Mouse (Mus musculus): ENCODE measurements around the gene Drd3. TPM values are rescaled to one million over a fixed set of nuclear protein-coding genes. Genes with fewer than 3 reads are reported as not detected.
A peak's percentile ranks its signal among the peaks of the same experiment; 100 is the strongest.

Gene Drd3
- not detected in 2 replicates for polyA plus RNA-seq (2014; fragmentation: Nextera tagmentation; extraction: Ambion mirVana)

- no peak within 1 kb of the TSS for H3K4me2 ChIP-seq (ENCODE audit: low read length)
- ATAC-seq (ENCODE audit: low FRiP score, low TSS enrichment) (no peak), DNase-seq (peak; percentile 37)
- no peak within 1 kb of the TSS for H3K4me3 ChIP-seq (replicated peaks; ENCODE audit: low read depth, low read length)
- no peak within 1 kb of the TSS for H3K27ac ChIP-seq (replicated peaks; ENCODE audit: low read depth, low read length)
- H3K27me3 ChIP-seq (ENCODE audit: control insufficient read depth, insufficient read depth, low read length), result no peaks in the 10 kb centered on the region
- H3K36me3 ChIP-seq (ENCODE audit: control insufficient read depth, insufficient read depth, low read length), result no peaks in the 10 kb centered on the region
- 0 out of 2 replicates have a peak, but pooled peaks cover 3% of the 10 kb centered on the region for H3K4me1 ChIP-seq (ENCODE audit: control insufficient read depth, insufficient read depth, low read length)
- H3K9ac ChIP-seq (replicated peaks; ENCODE audit: low read length), result no peak within 1 kb of the TSS
- H3K9me3 ChIP-seq (ENCODE audit: control insufficient read depth, low read length), result no peaks in the 10 kb centered on the region
- WGBS, result 14% methylated on average over 7 of the region's 7 CpGs
Observed at GRCm38 (mm10) chr16:43753751-43754150, at the start of gene Drd3. Drd3 (plus strand) TSS chr16:43754026.

GRCm38 (mm10) chr16:43708335-43709061, 45.3 kb upstream of the Drd3 start:
- DNase-seq, result peak; percentile 54
- Histone ChIP-seq H3K27me3 (ENCODE audit: control insufficient read depth, insufficient read depth, low read length) (no peaks in the 10 kb centered on the region), H3K9me3 (ENCODE audit: control insufficient read depth, low read length) (no peaks in the 10 kb centered on the region), H3K36me3 (ENCODE audit: control insufficient read depth, insufficient read depth, low read length) (no peaks in the 10 kb centered on the region), H3K27ac (replicated peaks; ENCODE audit: low read depth, low read length) (peak overlapping the region; percentile 64), H3K4me3 (replicated peaks; ENCODE audit: low read depth, low read length) (peak overlapping the region; percentile 7; the same call in 1 of the 2 replicates), H3K4me2 (ENCODE audit: low read length) (peak overlapping the region; percentile 41), H3K4me1 (ENCODE audit: control insufficient read depth, insufficient read depth, low read length) (peaks cover 11% of the 10 kb centered on the region; the same call in 1 of the 2 replicates), H3K9ac (replicated peaks; ENCODE audit: low read length) (0 out of 2 replicates have a peak overlapping the region, but pooled peaks have one; percentile 4)
- 52% methylated on average over 13 of the region's 13 CpGs for WGBS
- ATAC-seq (ENCODE audit: low FRiP score, low TSS enrichment), result peak; percentile 25; the same call in 1 of the 2 replicates

GRCm38 (mm10) chr16:43709062-43709413, 44.8 kb upstream of the Drd3 start:
- peaks cover 11% of the 10 kb centered on the region; the same call in 1 of the 2 replicates for H3K4me1 ChIP-seq (ENCODE audit: control insufficient read depth, insufficient read depth, low read length)

GRCm38 (mm10) chr16:43709432-43710133, 44.2 kb upstream of the Drd3 start:
- Histone ChIP-seq H3K27ac (replicated peaks; ENCODE audit: low read depth, low read length) (peak overlapping the region; percentile 64), H3K4me1 (ENCODE audit: control insufficient read depth, insufficient read depth, low read length) (peaks cover 11% of the 10 kb centered on the region; the same call in 1 of the 2 replicates), H3K27me3 (ENCODE audit: control insufficient read depth, insufficient read depth, low read length) (no peaks in the 10 kb centered on the region), H3K9me3 (ENCODE audit: control insufficient read depth, low read length) (no peaks in the 10 kb centered on the region), H3K9ac (replicated peaks; ENCODE audit: low read length) (peak overlapping the region; percentile 4; the same call in 1 of the 2 replicates), H3K36me3 (ENCODE audit: control insufficient read depth, insufficient read depth, low read length) (no peaks in the 10 kb centered on the region), H3K4me3 (replicated peaks; ENCODE audit: low read depth, low read length) (peak overlapping the region; percentile 7; the same call in 1 of the 2 replicates), H3K4me2 (ENCODE audit: low read length) (peak overlapping the region; percentile 41)
- peak; percentile 53 for ATAC-seq (ENCODE audit: low FRiP score, low TSS enrichment)
- WGBS, result 20% methylated on average over 9 of the region's 9 CpGs
- DNase-seq, result peak; percentile 69

More at GRCm38 (mm10) chr16:43709062-43709413, 44.8 kb upstream of the Drd3 start:
- no peaks in the 10 kb centered on the region for H3K9me3 ChIP-seq (ENCODE audit: control insufficient read depth, low read length)
- ATAC-seq (ENCODE audit: low FRiP score, low TSS enrichment) (peak; percentile 46; the same call in 1 of the 2 replicates), DNase-seq (peak; percentile 63)
- H3K9ac ChIP-seq (replicated peaks; ENCODE audit: low read length), result peak overlapping the region; percentile 4; the same call in 1 of the 2 replicates
- H3K36me3 ChIP-seq (ENCODE audit: control insufficient read depth, insufficient read depth, low read length), result no peaks in the 10 kb centered on the region
- H3K4me2 ChIP-seq (ENCODE audit: low read length), result peak overlapping the region; percentile 41
- H3K4me3 ChIP-seq (replicated peaks; ENCODE audit: low read depth, low read length), result peak overlapping the region; percentile 7; the same call in 1 of the 2 replicates
- peak overlapping the region; percentile 64 for H3K27ac ChIP-seq (replicated peaks; ENCODE audit: low read depth, low read length)
- H3K27me3 ChIP-seq (ENCODE audit: control insufficient read depth, insufficient read depth, low read length), result no peaks in the 10 kb centered on the region
- 33% methylated on average over 15 of the region's 15 CpGs for WGBS

- Histone ChIP-seq H3K9ac (replicated peaks; ENCODE audit: low read length) (no peak overlapping the region), H3K9me3 (ENCODE audit: control insufficient read depth, low read length) (no peaks in the 10 kb centered on the region), H3K4me3 (replicated peaks; ENCODE audit: low read depth, low read length) (no peak overlapping the region), H3K36me3 (ENCODE audit: control insufficient read depth, insufficient read depth, low read length) (no peaks in the 10 kb centered on the region), H3K4me2 (ENCODE audit: low read length) (peak overlapping the region; percentile 41), H3K27ac (replicated peaks; ENCODE audit: low read depth, low read length) (no peak overlapping the region), H3K27me3 (ENCODE audit: control insufficient read depth, insufficient read depth, low read length) (no peaks in the 10 kb centered on the region), H3K4me1 (ENCODE audit: control insufficient read depth, insufficient read depth, low read length) (peaks cover 11% of the 10 kb centered on the region; the same call in 1 of the 2 replicates)
- no peak for DNase-seq
- ATAC-seq (ENCODE audit: low FRiP score, low TSS enrichment), result no peak
- WGBS, result 36% methylated on average over 6 of the region's 6 CpGs
Observed at GRCm38 (mm10) chr16:43710134-43710475, 43.7 kb upstream of the Drd3 start.

- H3K36me3 ChIP-seq (ENCODE audit: control insufficient read depth, insufficient read depth, low read length), result no peaks in the 10 kb centered on the region
- H3K4me1 ChIP-seq (ENCODE audit: control insufficient read depth, insufficient read depth, low read length), result peaks cover 11% of the 10 kb centered on the region; the same call in 1 of the 2 replicates
- H3K4me2 ChIP-seq (ENCODE audit: low read length), result no peak overlapping the region
- no peak for ATAC-seq (ENCODE audit: low FRiP score, low TSS enrichment)
- no peaks in the 10 kb centered on the region for H3K9me3 ChIP-seq (ENCODE audit: control insufficient read depth, low read length)
- no peak overlapping the region for H3K27ac ChIP-seq (replicated peaks; ENCODE audit: low read depth, low read length)
- H3K4me3 ChIP-seq (replicated peaks; ENCODE audit: low read depth, low read length), result no peak overlapping the region
- no peaks in the 10 kb centered on the region for H3K27me3 ChIP-seq (ENCODE audit: control insufficient read depth, insufficient read depth, low read length)
- H3K9ac ChIP-seq (replicated peaks; ENCODE audit: low read length), result no peak overlapping the region
- 90% methylated on average over 11 of the region's 11 CpGs for WGBS
- no peak for DNase-seq
Observed at GRCm38 (mm10) chr16:43710651-43711050, 43.2 kb upstream of the Drd3 start.

DNA sequence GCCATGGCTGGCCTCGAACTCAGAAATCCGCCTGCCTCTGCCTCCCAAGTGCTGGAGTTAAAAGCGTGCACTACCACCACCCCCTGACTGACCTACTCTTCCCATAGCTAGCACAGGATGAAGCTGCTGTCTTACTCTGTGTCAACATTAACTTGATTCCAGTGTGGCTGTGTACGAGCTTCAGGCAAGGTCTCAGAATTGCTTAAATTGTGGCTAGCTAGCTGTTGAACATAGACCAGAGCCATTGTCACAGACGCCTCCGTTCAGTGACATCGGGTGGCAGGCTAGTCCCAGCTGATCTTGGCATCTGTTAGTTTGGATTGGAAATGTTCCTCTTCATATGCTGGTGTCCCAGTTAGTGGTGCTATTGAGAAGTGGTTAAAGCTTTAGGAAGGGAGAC, 42.5 kb upstream of the Drd3 start:
- Histone ChIP-seq H3K27me3 (ENCODE audit: control insufficient read depth, insufficient read depth, low read length) (no peaks in the 10 kb centered on the region), H3K4me2 (ENCODE audit: low read length) (no peak overlapping the region), H3K36me3 (ENCODE audit: control insufficient read depth, insufficient read depth, low read length) (no peaks in the 10 kb centered on the region), H3K9ac (replicated peaks; ENCODE audit: low read length) (no peak overlapping the region), H3K27ac (replicated peaks; ENCODE audit: low read depth, low read length) (no peak overlapping the region), H3K4me1 (ENCODE audit: control insufficient read depth, insufficient read depth, low read length) (peaks cover 11% of the 10 kb centered on the region; the same call in 1 of the 2 replicates), H3K9me3 (ENCODE audit: control insufficient read depth, low read length) (no peaks in the 10 kb centered on the region), H3K4me3 (replicated peaks; ENCODE audit: low read depth, low read length) (no peak overlapping the region)
- WGBS, result 96% methylated on average over 7 of the region's 7 CpGs
- DNase-seq (no peak), ATAC-seq (ENCODE audit: low FRiP score, low TSS enrichment) (no peak)

DNA sequence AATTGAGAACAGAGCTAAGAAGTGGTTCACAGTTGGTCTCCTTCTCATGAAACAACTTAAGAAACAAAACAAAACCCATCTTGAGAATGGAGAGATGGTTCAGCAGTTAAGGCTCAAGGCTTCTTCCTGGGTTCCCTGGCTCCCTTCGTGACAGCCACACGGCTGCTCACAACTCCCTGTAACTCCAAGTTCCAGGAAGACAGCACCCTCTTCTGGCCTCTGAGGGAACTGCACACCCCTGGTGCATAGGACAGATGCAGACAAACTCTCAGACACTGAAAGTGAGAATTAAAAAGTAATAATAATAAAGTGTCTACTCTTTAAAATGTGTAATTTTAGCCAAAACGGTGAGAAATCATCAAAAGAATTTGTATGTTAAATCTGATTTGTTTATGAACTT, 29.4 kb upstream of the Drd3 start:
- no peaks in the 10 kb centered on the region for H3K9me3 ChIP-seq (ENCODE audit: control insufficient read depth, low read length)
- ATAC-seq (ENCODE audit: low FRiP score, low TSS enrichment) (no peak), DNase-seq (no peak)
- H3K4me2 ChIP-seq (ENCODE audit: low read length), result no peak overlapping the region
- no peaks in the 10 kb centered on the region for H3K27me3 ChIP-seq (ENCODE audit: control insufficient read depth, insufficient read depth, low read length)
- H3K4me3 ChIP-seq (replicated peaks; ENCODE audit: low read depth, low read length), result no peak overlapping the region
- H3K9ac ChIP-seq (replicated peaks; ENCODE audit: low read length), result no peak overlapping the region
- H3K36me3 ChIP-seq (ENCODE audit: control insufficient read depth, insufficient read depth, low read length), result no peaks in the 10 kb centered on the region
- H3K4me1 ChIP-seq (ENCODE audit: control insufficient read depth, insufficient read depth, low read length), result no peaks in the 10 kb centered on the region
- H3K27ac ChIP-seq (replicated peaks; ENCODE audit: low read depth, low read length), result no peak overlapping the region
- WGBS, result 73% methylated on average over 3 of the region's 3 CpGs
